Mouse (Mus musculus) adrenal gland, adult 18-20 months (tissue): Measurements from ENCODE around the gene Serpina3b. TPM values are rescaled to one million over a fixed set of nuclear protein-coding genes. Genes with fewer than 3 reads are reported as not detected.
"Not testable (repeated sequence)": the region's sequence is repeated elsewhere in the genome, so short reads cannot be mapped to it uniquely, and the experiment has no call there.

Experiments used
- DNase-seq, 2 experiments: peaks; one replicate each; pipeline ENCODE4 v3.0.0; 2021 to 2022; ENCODE audit warnings: low spot score in 2 of 2
- long read RNA-seq, 2 experiments: library from polyadenylated mRNA; stranded (forward); transcript quantifications; one replicate each; pipeline ENCODE4 v2.0.0; 2021
- total RNA-seq, 2 experiments: library from RNA; stranded (reverse); gene quantifications; 1 replicate in 1 of 2; 2 replicates in 1 of 2; pipeline ENCODE4 v1.2.3; 2021

The Serpina3b gene
- 1 to 10 TPM in 1 of 2 experiments, under 1 TPM in 1; 0.33 to 2.1 TPM for total RNA-seq
- long read RNA-seq, experiment 1, partial matches to known transcripts = 0 of 1 reads
- long read RNA-seq, experiment 1, other reads (novel, unspliced or antisense) = 0 of 1 reads
- long read RNA-seq, experiment 2 = 0 reads

GRCm38 (mm10) chr12:104127696-104128095 is at the start of gene Serpina3b:
Gene Serpina3b (plus strand): TSS chr12:104127996.
- no peak for DNase-seq

GRCm38 (mm10) chr12:104090119-104090518 is 37.7 kb upstream of the Serpina3b start:
- DNase-seq = no peak

GRCm38 (mm10) chr12:104091303-104091702 is 36.5 kb upstream of the Serpina3b start:
- DNase-seq = no peak

- no peak for DNase-seq
These were observed 27.0 kb upstream of the Serpina3b start, which contains the start of gene Serpina5 for GRCm38 (mm10) chr12:104100768-104101167. Gene Serpina5 (plus strand): TSS chr12:104101113.

- DNase-seq = no peak
These were observed 21.9 kb upstream of the Serpina3b start for GRCm38 (mm10) chr12:104105847-104106246.

- no peak for DNase-seq
These were observed 20.9 kb upstream of the Serpina3b start for GRCm38 (mm10) chr12:104106919-104107318.

- no peak for DNase-seq
These were observed 19.3 kb upstream of the Serpina3b start for GRCm38 (mm10) chr12:104108507-104108906.

- DNase-seq = not testable (repeated sequence)
These were observed 15.5 kb upstream of the Serpina3b start, which contains the start of gene Serpina3a for GRCm38 (mm10) chr12:104112333-104112732. Gene Serpina3a (plus strand): TSS chr12:104112724.

- DNase-seq = no peak
These were observed 12.7 kb upstream of the Serpina3b start for GRCm38 (mm10) chr12:104114921-104115579.

- no peak for DNase-seq
These were observed 4.7 kb upstream of the Serpina3b start for GRCm38 (mm10) chr12:104123097-104123496.

GRCm38 (mm10) chr12:104123996-104124395 is 3.8 kb upstream of the Serpina3b start:
- DNase-seq = no peak

GRCm38 (mm10) chr12:104125021-104125560 is 2.7 kb upstream of the Serpina3b start:
- DNase-seq = no peak

GRCm38 (mm10) chr12:104131041-104131440 is 3.2 kb downstream of the Serpina3b start:
- DNase-seq = no peak

- DNase-seq = no peak
These were observed 10.4 kb downstream of the Serpina3b start for GRCm38 (mm10) chr12:104138216-104138615.

- peak in 1 of 2 experiments; percentile 5 for DNase-seq
These were observed 12.8 kb downstream of the Serpina3b start for GRCm38 (mm10) chr12:104140543-104141103.

- DNase-seq = no peak
These were observed 13.7 kb downstream of the Serpina3b start for GRCm38 (mm10) chr12:104141506-104141905.

- DNase-seq = peak in 1 of 2 experiments; percentile 7
These were observed 14.6 kb downstream of the Serpina3b start for GRCm38 (mm10) chr12:104142427-104142826.

- DNase-seq = no peak
These were observed 15.5 kb downstream of the Serpina3b start for GRCm38 (mm10) chr12:104143286-104143685.

GRCm38 (mm10) chr12:104145571-104145970 is 17.8 kb downstream of the Serpina3b start:
- DNase-seq = no peak

GRCm38 (mm10) chr12:104151989-104152388 is 24.2 kb downstream of the Serpina3b start:
- DNase-seq = no peak

- DNase-seq = no peak
These were observed 25.3 kb downstream of the Serpina3b start for GRCm38 (mm10) chr12:104153041-104153645.

GRCm38 (mm10) chr12:104153656-104154055 is 25.9 kb downstream of the Serpina3b start, which contains the start of gene Serpina3c:
Gene Serpina3c (minus strand): TSS chr12:104153870.
- DNase-seq = no peak
